Mouse (Mus musculus) lung, postnatal 36 days (tissue): ENCODE data around the gene Psg28.
"Not testable (repeated sequence)": the region's sequence is repeated elsewhere in the genome, so short reads cannot be mapped to it uniquely, and the experiment has no call there.

ENCODE experiments used
- DNase-seq: peaks from one replicate; pipeline ENCODE4 v3.0.0; 2022; ENCODE audit warnings: mixed read lengths

Gene Psg28

GRCm38 (mm10) chr7:18431941-18432340 lies at the start of gene Psg28:
Gene Psg28 (minus strand): TSS chr7:18432041.
- DNase-seq, result not testable (repeated sequence)

GRCm38 (mm10) chr7:18403407-18403806 lies 28.4 kb downstream of the Psg28 start:
- DNase-seq, result no peak

- no peak for DNase-seq
Measured at GRCm38 (mm10) chr7:18402527-18403237, 29.2 kb downstream of the Psg28 start.

GRCm38 (mm10) chr7:18391483-18391882 lies 40.4 kb downstream of the Psg28 start:
- DNase-seq, result not testable (repeated sequence)

DNA sequence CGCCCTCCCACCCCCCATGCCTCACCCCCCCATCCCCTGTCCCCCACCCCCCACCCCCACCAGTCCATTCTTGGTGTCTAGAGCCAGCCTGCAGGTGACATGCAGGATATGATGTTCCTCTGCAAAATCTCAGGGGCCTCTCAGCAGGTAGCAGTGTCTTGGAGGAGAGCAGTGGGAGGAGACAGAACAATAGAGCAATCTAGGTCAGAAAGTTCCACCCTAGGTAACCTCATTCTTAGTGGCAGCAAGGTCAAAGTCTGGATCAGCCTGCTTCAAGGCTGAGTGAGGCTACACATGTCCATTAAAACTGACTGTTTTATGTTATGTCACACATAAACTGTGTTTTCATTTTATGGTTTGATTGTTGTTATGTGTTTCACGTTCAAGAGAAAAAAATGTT lies 53.5 kb downstream of the Psg28 start:
- no peak for DNase-seq
